Mouse (Mus musculus) ES-E14 (cell line): ENCODE results near the gene Vps35l.

Experiments used
- CHD2 ChIP-seq: IDR thresholded peaks from 2 replicates; pipeline ENCODE4 v1.6.1; 2014; ENCODE audit warnings: mild to moderate bottlenecking, low read depth, low read length, inconsistent platforms
- HCFC1 ChIP-seq: IDR thresholded peaks from 2 replicates; pipeline ENCODE4 v1.6.1; 2012; ENCODE audit warnings: low read length, inconsistent platforms, borderline replicate concordance; ENCODE audit not compliant: insufficient read depth
- ZC3H11A ChIP-seq: IDR thresholded peaks from 2 replicates; pipeline ENCODE4 v1.6.1; 2012; ENCODE audit warnings: low read depth, mild to moderate bottlenecking, inconsistent platforms, low read length, borderline replicate concordance

DNA sequence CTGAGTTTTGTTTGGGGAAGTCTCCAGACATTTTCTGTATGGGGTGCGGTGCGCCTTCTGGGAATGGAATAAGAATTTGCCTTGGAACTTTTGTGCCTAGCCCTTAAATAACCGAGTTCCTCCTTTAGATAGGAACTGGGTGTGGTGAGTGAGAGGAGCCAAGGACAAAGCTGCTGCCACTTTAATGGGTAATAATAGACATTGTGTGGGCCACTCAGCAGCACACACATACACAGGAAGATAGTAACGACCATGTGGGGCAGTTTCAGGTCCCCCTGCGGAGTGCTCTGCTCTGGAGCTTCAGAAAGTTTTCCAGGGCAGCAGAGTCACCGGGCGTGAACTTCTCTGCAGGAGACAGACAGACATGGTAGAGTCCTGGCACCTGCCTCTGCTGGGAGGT is 81.3 kb downstream of the Vps35l start:
- no peak for TF ChIP-seq ZC3H11A
- TF ChIP-seq HCFC1, result no peak
- no peak for TF ChIP-seq CHD2
